Mouse (Mus musculus): ENCODE measurements around the gene Prrt3.

GRCm38 (mm10) chr6:113501388-113502084 is at the start of gene Prrt3:
- TF ChIP-seq CTCF (IDR thresholded peaks at IDR 0.05; ENCODE audit: borderline replicate concordance, insufficient read depth, low read length) (no peak), POLR2A (IDR thresholded peaks at IDR 0.05; ENCODE audit: low read depth, low read length) (no peak)
